Mouse (Mus musculus) erythroblast, embryonic 14.5 days (primary cell): ENCODE measurements at regions not wholly inside any gene's neighbourhood (a gene's known extent, or its start where the extent isn't known, plus 50 kb on each side); places are given as distances from the start of the nearest gene placed in this dataset.

Source experiments
- GATA1 ChIP-seq: IDR thresholded peaks from 2 replicates; pipeline ENCODE4 v1.6.1; 2012; ENCODE audit warnings: low read length, inconsistent platforms, mixed read lengths
- TAL1 ChIP-seq: IDR thresholded peaks from 3 replicates; pipeline ENCODE4 v1.6.1; 2012; ENCODE audit warnings: low read length, inconsistent platforms, mixed read lengths

GRCm38 (mm10) chrX:99291965-99292364 lies 156.0 kb downstream of the Efnb1 start:
- no peak for TF ChIP-seq GATA1
- no peak for TF ChIP-seq TAL1
